Mouse (Mus musculus): ENCODE measurements around the gene Hist2h3b. TPM values are rescaled to one million over a fixed set of nuclear protein-coding genes. Genes with fewer than 3 reads are reported as not detected.

Hist2h3b gene
- polyA plus RNA-seq, 1 experiment = 11.3 TPM

DNA sequence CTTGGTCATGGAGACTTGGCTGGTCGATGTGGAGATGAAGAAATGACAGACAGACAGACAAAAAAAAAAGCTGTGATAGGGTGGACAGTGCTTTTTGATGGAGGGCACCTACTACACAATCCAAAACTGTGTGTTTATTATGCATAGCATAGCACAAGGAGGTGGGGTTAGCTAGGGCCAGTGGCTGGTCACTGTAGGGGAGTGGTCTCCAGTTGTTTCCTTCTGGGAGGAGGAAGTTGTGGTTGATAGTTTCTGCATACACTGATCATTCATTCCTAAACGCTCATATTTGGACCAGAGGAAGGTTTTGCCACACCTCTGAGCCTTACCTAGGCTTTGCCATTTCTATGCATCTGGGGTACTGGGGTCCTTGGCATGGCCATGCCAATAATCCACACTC, 38.0 kb upstream of the Hist2h3b start:
- H3K4me3 ChIP-seq (ENCODE audit: insufficient read depth, poor library complexity, severe bottlenecking) = no peak overlapping the region
- no peaks in the 10 kb centered on the region for H3K27me3 ChIP-seq (ENCODE audit: control insufficient read depth, insufficient read depth, insufficient read length)

DNA sequence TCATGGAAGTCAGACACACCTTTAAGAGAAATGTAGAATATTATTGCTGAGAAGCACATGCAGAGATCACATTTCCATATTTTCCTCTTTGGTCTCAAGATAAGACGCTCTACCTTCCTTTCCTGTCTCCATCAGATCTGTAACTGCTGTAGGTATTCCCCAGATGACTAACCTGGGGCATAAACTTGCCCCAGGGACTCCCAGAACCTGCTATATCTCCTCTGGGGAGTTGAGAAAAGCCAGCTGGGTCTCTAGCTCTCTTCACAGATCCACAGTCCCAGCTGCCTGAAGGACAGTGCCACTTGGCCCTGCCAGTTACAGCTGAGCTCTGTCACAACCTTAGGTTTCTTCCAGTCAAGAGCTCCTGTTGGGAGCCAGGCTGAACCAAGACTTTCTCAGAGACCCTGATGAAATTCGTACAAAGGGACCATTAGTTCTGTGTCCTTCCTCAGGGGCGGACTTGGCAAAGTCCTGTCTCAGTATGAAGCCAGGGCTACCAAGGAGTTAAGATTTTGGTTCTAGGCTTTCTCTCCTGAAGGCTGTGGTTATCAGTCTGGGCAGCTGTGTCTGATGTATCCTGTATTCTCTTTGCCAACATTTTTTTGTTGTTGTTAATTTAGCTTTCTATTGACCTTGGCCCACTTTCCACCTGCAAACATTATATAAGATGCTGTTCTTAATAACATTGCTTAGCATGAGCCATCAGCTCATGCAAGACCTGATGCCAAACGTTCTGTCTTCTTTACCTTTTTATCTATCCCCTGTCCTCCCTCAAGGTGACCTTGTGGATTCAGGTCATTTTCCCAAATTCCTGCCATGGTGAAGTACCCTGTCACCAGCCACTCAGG, 37.3 kb upstream of the Hist2h3b start:
- TF ChIP-seq USF1 (IDR thresholded peaks at IDR 0.05; ENCODE audit: low read depth) (no peak), CEBPB (IDR thresholded peaks at IDR 0.05; ENCODE audit: low read depth) (no peak), CTCF (IDR thresholded peaks at IDR 0.05; ENCODE audit: control insufficient read depth, insufficient read depth, insufficient read length) (no peak), FOSL1 (IDR thresholded peaks at IDR 0.05; ENCODE audit: insufficient read depth, low read length, poor library complexity, severe bottlenecking) (no peak), MAX (IDR thresholded peaks at IDR 0.05) (no peak), MYOG (IDR thresholded peaks at IDR 0.05; ENCODE audit: control insufficient read depth, extremely low read depth, insufficient read length) (no peak), MYOD1 (IDR thresholded peaks at IDR 0.05; ENCODE audit: control insufficient read depth, insufficient read length, low read depth) (no peak)
- H3K79me2 ChIP-seq (ENCODE audit: control insufficient read depth, insufficient read depth) = no peaks in the 10 kb centered on the region
- no peaks in the 10 kb centered on the region for H3K79me3 ChIP-seq (ENCODE audit: low read depth)
- no peak overlapping the region for H3K4me3 ChIP-seq (ENCODE audit: insufficient read depth, poor library complexity, severe bottlenecking)
- no peak overlapping the region for H3ac ChIP-seq (ENCODE audit: control insufficient read depth, insufficient read length, low read depth)
- H3K36me3 ChIP-seq (ENCODE audit: control insufficient read depth, insufficient read depth) = no peaks in the 10 kb centered on the region
- H3K27me3 ChIP-seq (ENCODE audit: control insufficient read depth, insufficient read depth, insufficient read length) = no peaks in the 10 kb centered on the region

More for the DNA sequence above, 38.0 kb upstream of the Hist2h3b start:
- TF ChIP-seq MAX (IDR thresholded peaks at IDR 0.05) = no peak
- TF ChIP-seq MYOG (IDR thresholded peaks at IDR 0.05; ENCODE audit: control insufficient read depth, extremely low read depth, insufficient read length) = no peak
- no peak for TF ChIP-seq CEBPB (IDR thresholded peaks at IDR 0.05; ENCODE audit: low read depth)
- TF ChIP-seq USF1 (IDR thresholded peaks at IDR 0.05; ENCODE audit: low read depth) = no peak
- no peak for TF ChIP-seq MYOD1 (IDR thresholded peaks at IDR 0.05; ENCODE audit: control insufficient read depth, insufficient read length, low read depth)
- no peak for TF ChIP-seq FOSL1 (IDR thresholded peaks at IDR 0.05; ENCODE audit: insufficient read depth, low read length, poor library complexity, severe bottlenecking)
- TF ChIP-seq CTCF (IDR thresholded peaks at IDR 0.05; ENCODE audit: control insufficient read depth, insufficient read depth, insufficient read length) = no peak
- Histone ChIP-seq H3K79me2 (ENCODE audit: control insufficient read depth, insufficient read depth) (no peaks in the 10 kb centered on the region), H3K79me3 (ENCODE audit: low read depth) (no peaks in the 10 kb centered on the region), H3K36me3 (ENCODE audit: control insufficient read depth, insufficient read depth) (no peaks in the 10 kb centered on the region), H3ac (ENCODE audit: control insufficient read depth, insufficient read length, low read depth) (no peak overlapping the region)

GRCm38 (mm10) chr3:96231758-96232120, 36.7 kb upstream of the Hist2h3b start:
- Histone ChIP-seq H3ac (ENCODE audit: control insufficient read depth, insufficient read length, low read depth) (no peak overlapping the region), H3K79me3 (ENCODE audit: low read depth) (no peaks in the 10 kb centered on the region), H3K36me3 (ENCODE audit: control insufficient read depth, insufficient read depth) (no peaks in the 10 kb centered on the region), H3K27me3 (ENCODE audit: control insufficient read depth, insufficient read depth, insufficient read length) (no peaks in the 10 kb centered on the region), H3K79me2 (ENCODE audit: control insufficient read depth, insufficient read depth) (no peaks in the 10 kb centered on the region), H3K4me3 (ENCODE audit: insufficient read depth, poor library complexity, severe bottlenecking) (no peak overlapping the region)
- TF ChIP-seq FOSL1 (IDR thresholded peaks at IDR 0.05; ENCODE audit: insufficient read depth, low read length, poor library complexity, severe bottlenecking) (no peak), USF1 (IDR thresholded peaks at IDR 0.05; ENCODE audit: low read depth) (no peak)

- Histone ChIP-seq H3K27me3 (ENCODE audit: control insufficient read depth, insufficient read depth, insufficient read length) (no peaks in the 10 kb centered on the region), H3K4me3 (ENCODE audit: insufficient read depth, poor library complexity, severe bottlenecking) (no peak overlapping the region), H3K79me2 (ENCODE audit: control insufficient read depth, insufficient read depth) (no peaks in the 10 kb centered on the region), H3ac (ENCODE audit: control insufficient read depth, insufficient read length, low read depth) (no peak overlapping the region), H3K79me3 (ENCODE audit: low read depth) (no peaks in the 10 kb centered on the region), H3K36me3 (ENCODE audit: control insufficient read depth, insufficient read depth) (no peaks in the 10 kb centered on the region)
- TF ChIP-seq USF1 (IDR thresholded peaks at IDR 0.05; ENCODE audit: low read depth) (no peak), FOSL1 (IDR thresholded peaks at IDR 0.05; ENCODE audit: insufficient read depth, low read length, poor library complexity, severe bottlenecking) (no peak), CTCF (IDR thresholded peaks at IDR 0.05; ENCODE audit: control insufficient read depth, insufficient read depth, insufficient read length) (no peak), MYOD1 (IDR thresholded peaks at IDR 0.05; ENCODE audit: control insufficient read depth, insufficient read length, low read depth) (no peak), MYOG (IDR thresholded peaks at IDR 0.05; ENCODE audit: control insufficient read depth, extremely low read depth, insufficient read length) (no peak), CEBPB (IDR thresholded peaks at IDR 0.05; ENCODE audit: low read depth) (no peak), MAX (IDR thresholded peaks at IDR 0.05) (no peak)
Measured at GRCm38 (mm10) chr3:96234914-96235313, 33.5 kb upstream of the Hist2h3b start.

- no peak overlapping the region for H3ac ChIP-seq (ENCODE audit: control insufficient read depth, insufficient read length, low read depth)
- TF ChIP-seq CTCF (IDR thresholded peaks at IDR 0.05; ENCODE audit: control insufficient read depth, insufficient read depth, insufficient read length) (no peak), MYOG (IDR thresholded peaks at IDR 0.05; ENCODE audit: control insufficient read depth, extremely low read depth, insufficient read length) (no peak), MYOD1 (IDR thresholded peaks at IDR 0.05; ENCODE audit: control insufficient read depth, insufficient read length, low read depth) (no peak), USF1 (IDR thresholded peaks at IDR 0.05; ENCODE audit: low read depth) (no peak), MAX (IDR thresholded peaks at IDR 0.05) (no peak), CEBPB (IDR thresholded peaks at IDR 0.05; ENCODE audit: low read depth) (no peak), FOSL1 (IDR thresholded peaks at IDR 0.05; ENCODE audit: insufficient read depth, low read length, poor library complexity, severe bottlenecking) (no peak)
- H3K27me3 ChIP-seq (ENCODE audit: control insufficient read depth, insufficient read depth, insufficient read length) = no peaks in the 10 kb centered on the region
- H3K79me2 ChIP-seq (ENCODE audit: control insufficient read depth, insufficient read depth) = no peaks in the 10 kb centered on the region
- H3K36me3 ChIP-seq (ENCODE audit: control insufficient read depth, insufficient read depth) = no peaks in the 10 kb centered on the region
- H3K79me3 ChIP-seq (ENCODE audit: low read depth) = no peaks in the 10 kb centered on the region
- no peak overlapping the region for H3K4me3 ChIP-seq (ENCODE audit: insufficient read depth, poor library complexity, severe bottlenecking)
Measured at GRCm38 (mm10) chr3:96235836-96236235, 32.6 kb upstream of the Hist2h3b start.
